Mouse (Mus musculus): Measurements from ENCODE around the gene Daw1. TPM values are rescaled to one million over a fixed set of nuclear protein-coding genes. Genes with fewer than 3 reads are reported as not detected.

Gene Daw1
- polyA plus RNA-seq (2012; rRNA removed), result 3.0 and 5.1 TPM in 2 replicates

DNA sequence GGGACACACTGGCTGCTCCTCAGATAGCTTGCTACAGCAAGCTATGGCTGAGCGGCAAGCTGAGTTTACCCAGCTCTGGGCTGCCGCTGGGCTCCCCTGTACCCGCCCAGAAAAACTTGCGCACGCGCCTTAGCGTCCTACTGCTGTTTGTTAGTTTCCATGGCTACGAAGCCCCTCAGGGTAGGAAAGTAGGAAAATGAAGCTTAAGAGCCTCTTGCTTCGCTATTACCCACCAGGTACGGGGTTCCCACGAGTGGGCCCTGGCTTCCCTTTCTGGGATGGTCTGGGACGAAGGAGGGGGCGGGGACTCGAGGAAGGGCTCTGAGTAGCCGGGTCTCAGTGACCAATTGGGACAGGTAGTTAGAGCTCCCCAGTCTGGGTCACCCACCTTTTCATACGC lies at the start of gene Daw1:
Gene Daw1, plus strand, starts transcription at position 150 of the 400 bp plus-strand sequence.

DNA sequence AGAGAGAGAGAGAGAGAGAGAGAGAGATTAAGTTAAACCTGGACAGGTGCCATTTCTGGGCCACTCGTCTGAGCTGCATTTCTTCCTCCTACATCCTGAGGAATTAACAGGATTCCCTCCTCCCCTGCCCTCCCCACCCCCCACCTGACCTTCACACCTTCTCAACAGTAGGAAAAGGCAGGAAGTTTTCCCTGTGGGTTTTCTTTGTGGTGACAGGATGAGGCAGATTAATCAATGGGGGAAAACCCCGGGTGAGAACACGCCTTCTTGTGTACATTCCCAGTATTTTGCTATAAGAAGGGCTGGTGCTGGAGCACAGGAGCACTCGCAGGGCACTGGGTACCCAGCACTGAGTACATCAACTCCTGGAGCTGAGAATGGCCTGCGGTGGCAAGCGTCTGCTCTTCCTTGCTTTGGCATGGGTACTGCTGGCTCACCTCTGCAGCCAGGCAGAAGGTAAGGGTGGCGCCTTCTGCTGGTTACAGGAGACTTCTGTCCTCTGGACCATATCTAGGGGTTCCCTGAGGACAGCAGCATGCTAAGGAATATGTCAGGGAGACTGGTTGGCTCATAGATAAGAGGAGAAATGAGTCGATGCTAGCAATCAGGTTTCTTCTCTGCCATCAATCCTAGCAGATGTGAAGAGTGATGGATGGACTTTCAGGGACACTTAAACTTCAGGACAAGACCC lies 43.0 kb upstream of the Daw1 start, which contains the start of gene Ccl20:
Gene Ccl20, plus strand, starts transcription at position 320 of the 691 bp plus-strand sequence.

Other genes starting within 250 kb of the Daw1 start
- gene A030005L19Rik, start 246.4 kb upstream of the Daw1 start, polyA plus RNA-seq (2012; rRNA removed), result 1.8 and 2.0 TPM in 2 replicates
- 0.12 and 0.18 TPM in 2 replicates for gene A030014E15Rik, start 234.8 kb upstream of the Daw1 start, polyA plus RNA-seq (2012; rRNA removed)
- not detected in 2 replicates for gene Gm6217, start 228.4 kb upstream of the Daw1 start, polyA plus RNA-seq (2012; rRNA removed)
- not detected in 2 replicates for gene A030003K21Rik, start 216.4 kb upstream of the Daw1 start, polyA plus RNA-seq (2012; rRNA removed)
- gene Gm7544, start 203.7 kb upstream of the Daw1 start, polyA plus RNA-seq (2012; rRNA removed), result not detected in 2 replicates
- gene Gm47955, start 199.5 kb upstream of the Daw1 start, polyA plus RNA-seq (2012; rRNA removed), result not detected in 2 replicates
- not detected in 2 replicates for gene Gm47959, start 159.2 kb upstream of the Daw1 start, polyA plus RNA-seq (2012; rRNA removed)
- gene Slc19a3, start 121.3 kb upstream of the Daw1 start, polyA plus RNA-seq (2012; rRNA removed), result 2.0 TPM in 2 replicates
- not detected in 2 replicates for gene Krtap28-10, start 117.3 kb upstream of the Daw1 start, polyA plus RNA-seq (2012; rRNA removed)
- not detected in 2 replicates for gene Gm47969, start 114.8 kb upstream of the Daw1 start, polyA plus RNA-seq (2012; rRNA removed)
- not detected in 2 replicates for gene A030005K14Rik, start 100.4 kb upstream of the Daw1 start, polyA plus RNA-seq (2012; rRNA removed)
- gene Krtap28-13, start 98.8 kb upstream of the Daw1 start, polyA plus RNA-seq (2012; rRNA removed), result not detected in 2 replicates
- gene Ccl20, start 43.0 kb upstream of the Daw1 start, polyA plus RNA-seq (2012; rRNA removed), result not detected in 2 replicates
- 24.1 and 28.9 TPM in 2 replicates for gene Sphkap, start 248.4 kb downstream of the Daw1 start, polyA plus RNA-seq (2012; rRNA removed)

Measured in central nervous system, embryonic 18 days (tissue).